In genomic region chr15:103239685-103240159, GRCm38 (mm10) we compare ENCODE assay signal across 8 mouse cellular contexts. TPM values are rescaled to one million over a fixed set of nuclear protein-coding genes. Genes with fewer than 3 reads are reported as not detected.
DNase-seq lines count a peak whose midpoint lies in the region; ATAC-seq and TF ChIP-seq lines count a peak whose summit lies in the region.

Gene Cbx5, minus strand, starts transcription at chr15:103239816.

- H3K27ac ChIP-seq in ES-Bruce4 (ENCODE audit: insufficient read depth, low read length), result peak within 1 kb of the TSS; percentile 87
- H3K27ac ChIP-seq in forebrain, embryonic 14.5 days (ENCODE audit: low read depth, low read length), result peak within 1 kb of the TSS; percentile 95
- peak within 1 kb of the TSS; percentile 91 for H3K27ac ChIP-seq in neural tube, embryonic 15.5 days (replicated peaks)

- peak within 1 kb of the TSS; percentile 94 for H3K4me3 ChIP-seq in ES-Bruce4 (ENCODE audit: low read depth, low read length)
- peak within 1 kb of the TSS; percentile 59 for H3K4me3 ChIP-seq in forebrain, embryonic 14.5 days (ENCODE audit: low read depth, low read length)
- peak within 1 kb of the TSS; percentile 66 for H3K4me3 ChIP-seq in neural tube, embryonic 15.5 days (replicated peaks)

- intact Hi-C loops in heart, postnatal 14 days (cut with DNase I), result loop anchor here (1.0 to 5.0 kb wide), 2 partner anchors 24 to 42 kb away; no protein-coding TSS in a partner anchor

- peak; percentile 98 for DNase-seq in cerebellum, adult 11 months
- DNase-seq in forebrain, embryonic 14.5 days (ENCODE audit: low spot score), result peak; percentile 99
- peak; percentile 97 for DNase-seq in heart, postnatal 14 days
- DNase-seq in layer of hippocampus, adult 11-12 months (ENCODE audit: low spot score), result peak; percentile 98
- peak; percentile 99 for DNase-seq in lung, adult 18-20 months
- DNase-seq in testis, postnatal 14 days (ENCODE audit: low spot score), result peak; percentile 98

- H3K27me3 ChIP-seq in ES-Bruce4 (ENCODE audit: control insufficient read depth, insufficient read depth, low read length, poor library complexity, severe bottlenecking), result no peaks in the 10 kb centered on the region
- no peaks in the 10 kb centered on the region for H3K27me3 ChIP-seq in forebrain, embryonic 14.5 days (replicated peaks; ENCODE audit: control insufficient read depth, insufficient read depth, low read length)
- H3K27me3 ChIP-seq in neural tube, embryonic 15.5 days (replicated peaks), result no peaks in the 10 kb centered on the region

- no peaks in the 10 kb centered on the region for H3K9me3 ChIP-seq in ES-Bruce4 (replicated peaks; ENCODE audit: control insufficient read depth, insufficient read depth, low read length, poor library complexity, severe bottlenecking)
- no peaks in the 10 kb centered on the region for H3K9me3 ChIP-seq in forebrain, embryonic 14.5 days (replicated peaks; ENCODE audit: control insufficient read depth, low read length)
- H3K9me3 ChIP-seq in neural tube, embryonic 15.5 days (replicated peaks), result no peaks in the 10 kb centered on the region

- peak; percentile 28 for TF ChIP-seq POLR2A in ES-Bruce4 (IDR thresholded peaks at IDR 0.05; ENCODE audit: insufficient read depth, low read length)

- peak within 1 kb of the TSS; percentile 67 for H3K4me2 ChIP-seq in forebrain, embryonic 14.5 days (ENCODE audit: low read length)
- peak within 1 kb of the TSS; percentile 78 for H3K4me2 ChIP-seq in neural tube, embryonic 15.5 days

- WGBS in forebrain, embryonic 14.5 days, result under 1% methylated on average over 39 of the region's 39 CpGs
- WGBS in neural tube, embryonic 15.5 days, result under 1% methylated on average over 39 of the region's 39 CpGs

- peak; percentile 92 for ATAC-seq in forebrain, embryonic 14.5 days
- ATAC-seq in neural tube, embryonic 15.5 days (ENCODE audit: low FRiP score), result peak; percentile 93

- H3K36me3 ChIP-seq in ES-Bruce4 (ENCODE audit: control insufficient read depth, insufficient read depth, low read length, poor library complexity, severe bottlenecking), result peaks cover 36% of the 10 kb centered on the region
- H3K36me3 ChIP-seq in forebrain, embryonic 14.5 days (ENCODE audit: control insufficient read depth, insufficient read depth, low read length), result peaks cover 43% of the 10 kb centered on the region
- H3K36me3 ChIP-seq in neural tube, embryonic 15.5 days, result peaks cover 29% of the 10 kb centered on the region

- no peak for TF ChIP-seq EP300 in ES-Bruce4 (IDR thresholded peaks at IDR 0.05; ENCODE audit: insufficient read depth, low read depth, low read length)

- no peak for TF ChIP-seq CTCF in ES-Bruce4 (IDR thresholded peaks at IDR 0.05; ENCODE audit: low read depth, low read length)

- H3K4me1 ChIP-seq in ES-Bruce4 (ENCODE audit: control insufficient read depth, insufficient read depth, low read length), result no peaks in the 10 kb centered on the region
- H3K4me1 ChIP-seq in forebrain, embryonic 14.5 days (ENCODE audit: control insufficient read depth, insufficient read depth, low read length), result peaks cover 21% of the 10 kb centered on the region
- H3K4me1 ChIP-seq in neural tube, embryonic 15.5 days, result peaks cover 47% of the 10 kb centered on the region

- peak within 1 kb of the TSS; percentile 92 for H3K9ac ChIP-seq in ES-Bruce4 (ENCODE audit: low read depth, poor library complexity, severe bottlenecking)
- H3K9ac ChIP-seq in forebrain, embryonic 14.5 days (ENCODE audit: low read length), result peak within 1 kb of the TSS; percentile 78
- peak within 1 kb of the TSS; percentile 78 for H3K9ac ChIP-seq in neural tube, embryonic 15.5 days (replicated peaks)

RNA-seq across cellular contexts. Expression of gene Cbx5, which starts in this region (rescaled TPM):
- polyA plus RNA-seq in ES-Bruce4 (2011; ENCODE audit: insufficient read depth, insufficient read length, low read depth, missing spikeins), result 317 and 328 TPM in 2 replicates
- polyA plus RNA-seq in forebrain, embryonic 14.5 days (2014; fragmentation: Nextera tagmentation; extraction: Ambion mirVana), result 154 and 164 TPM in 2 replicates
- total RNA-seq in heart, postnatal 14 days (2021), result 10 to 100 TPM; 54.6 to 65.4 TPM
- polyA plus RNA-seq in neural tube, embryonic 15.5 days (2015; fragmentation: Nextera tagmentation; extraction: Ambion mirVana), result 102 and 107 TPM in 2 replicates

Comparison
In these comparisons a context has a peak if more than half of its experiments do, and no peak if none do; other contexts are left out.
1. Peak in every context shown above with its lines: DNase-seq, ATAC-seq, H3K4me3 ChIP-seq and H3K27ac ChIP-seq.